Comparison of ENCODE assay signal across 9 mouse cellular contexts in the genomic region with DNA sequence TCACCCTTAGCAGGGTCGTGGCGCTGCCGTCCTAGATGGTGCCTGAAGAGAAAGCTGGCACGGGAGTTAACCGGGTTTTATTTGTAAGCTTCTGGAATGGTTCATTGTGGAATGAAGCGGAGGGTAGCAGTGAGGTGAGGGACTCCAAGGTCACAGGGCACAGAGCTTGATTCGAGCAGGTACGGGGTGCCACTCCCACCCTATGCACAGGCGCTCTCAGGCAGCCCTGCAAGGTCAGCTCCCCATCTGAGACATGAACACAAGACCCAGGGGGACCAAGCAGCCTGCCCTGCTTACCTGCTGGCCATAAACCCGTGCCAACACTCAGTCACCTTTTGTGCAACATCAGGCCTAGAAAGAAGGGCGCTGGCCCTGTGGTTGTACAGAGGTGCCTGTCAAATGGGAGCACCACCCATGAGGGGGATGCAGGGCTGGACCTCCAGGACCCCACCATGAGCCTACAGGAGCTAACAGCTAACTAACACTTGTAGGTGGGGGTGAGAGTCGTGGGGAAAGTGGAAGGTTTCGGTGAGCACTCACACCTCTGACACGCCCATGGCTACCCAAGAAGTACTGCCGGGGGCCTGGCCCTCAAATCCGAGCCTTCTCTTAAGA. TPM values are rescaled to one million over a fixed set of nuclear protein-coding genes. Genes with fewer than 3 reads are reported as not detected.
A peak's percentile ranks its signal among the peaks of the same experiment; 100 is the strongest.
DNase-seq lines count a peak whose midpoint lies in the region; ATAC-seq and TF ChIP-seq lines count a peak whose summit lies in the region.
"Had no signal": no experiment of that assay in that cellular context is flagged by ENCODE, and none has a peak within 500 bp of the region (broad histone marks: within the 10 kb centered on the region; RNA-seq: fewer than 3 reads in every experiment).

No protein-coding gene starts in this region.

- peak overlapping the region; percentile 99 for H3K4me3 ChIP-seq in forebrain, embryonic 10.5 days
- H3K4me3 ChIP-seq in hindbrain, embryonic 11.5 days (ENCODE audit: low read depth, low read length) = peak overlapping the region; percentile 100
- H3K4me3 ChIP-seq in limb, embryonic 14.5 days (replicated peaks; ENCODE audit: low read length) = peak overlapping the region; percentile 100
- peak overlapping the region; percentile 100 for H3K4me3 ChIP-seq in neural tube, embryonic 14.5 days (ENCODE audit: low read depth, low read length)

- ATAC-seq in hindbrain, embryonic 11.5 days (ENCODE audit: low FRiP score) = no peak; the same call in 1 of the 2 replicates
- ATAC-seq in limb, embryonic 14.5 days (ENCODE audit: low FRiP score, low read depth) = no peak; the same call in 1 of the 2 replicates
- ATAC-seq in neural tube, embryonic 14.5 days (ENCODE audit: low read depth) = peak; percentile 1; the same call in 1 of the 2 replicates

- intact Hi-C loops in left cerebral cortex, postnatal 14 days (cut with DNase I) = loop anchor here (2.0 kb wide), 1 partner anchor 115 kb away; no protein-coding TSS in a partner anchor

- 5% methylated on average over 16 of the region's 16 CpGs for WGBS in forebrain, embryonic 10.5 days
- WGBS in hindbrain, embryonic 11.5 days = under 1% methylated on average over 16 of the region's 16 CpGs
- 0% methylated on average over 16 of the region's 16 CpGs for WGBS in limb, embryonic 14.5 days
- WGBS in neural tube, embryonic 14.5 days = 7% methylated on average over 16 of the region's 16 CpGs

- peaks cover 25% of the 10 kb centered on the region for H3K36me3 ChIP-seq in forebrain, embryonic 10.5 days (replicated peaks)
- H3K36me3 ChIP-seq in hindbrain, embryonic 11.5 days (ENCODE audit: control insufficient read depth, insufficient read depth, low read length) = 0 out of 2 replicates have a peak, but pooled peaks cover 6% of the 10 kb centered on the region
- H3K36me3 ChIP-seq in limb, embryonic 14.5 days (ENCODE audit: control insufficient read depth, insufficient read depth, low read length) = peaks cover 22% of the 10 kb centered on the region
- H3K36me3 ChIP-seq in neural tube, embryonic 14.5 days (ENCODE audit: control insufficient read depth, insufficient read depth, low read length) = peaks cover 9% of the 10 kb centered on the region

- DNase-seq in left cerebral cortex, postnatal 14 days (ENCODE audit: low spot score in 2 of 2) = peak; percentile 31 to 63
- DNase-seq in left cerebral cortex, adult 8-10 months (ENCODE audit: low spot score in 2 of 2) = no peak
- DNase-seq in adrenal gland, adult 2 months = peak; percentile 73
- no peak for DNase-seq in forebrain, embryonic 10.5 days (ENCODE audit: extremely low spot score, low spot score)
- DNase-seq in hindbrain, embryonic 11.5 days (ENCODE audit: low spot score) = no peak
- DNase-seq in limb, embryonic 14.5 days (ENCODE audit: low spot score) = no peak
- no peak for DNase-seq in embryo, embryonic 11 days

- peaks cover 8% of the 10 kb centered on the region; the same call in 1 of the 2 replicates for H3K27me3 ChIP-seq in forebrain, embryonic 10.5 days (ENCODE audit: poor library complexity, severe bottlenecking)
- no peaks in the 10 kb centered on the region for H3K27me3 ChIP-seq in hindbrain, embryonic 11.5 days (ENCODE audit: control insufficient read depth, insufficient read depth, low read length)
- no peaks in the 10 kb centered on the region for H3K27me3 ChIP-seq in limb, embryonic 14.5 days (ENCODE audit: control insufficient read depth, insufficient read depth, low read length)
- H3K27me3 ChIP-seq in neural tube, embryonic 14.5 days (ENCODE audit: control insufficient read depth, insufficient read depth, low read length) = no peaks in the 10 kb centered on the region

- peak overlapping the region; percentile 99 for H3K4me2 ChIP-seq in hindbrain, embryonic 11.5 days (replicated peaks; ENCODE audit: low read depth, low read length)
- H3K4me2 ChIP-seq in limb, embryonic 14.5 days (replicated peaks; ENCODE audit: low read depth, low read length, severe bottlenecking) = peak overlapping the region; percentile 93
- peak overlapping the region; percentile 98 for H3K4me2 ChIP-seq in neural tube, embryonic 14.5 days (ENCODE audit: low read depth, low read length)

- H3K27ac ChIP-seq in forebrain, embryonic 10.5 days = peak overlapping the region; percentile 100
- peak overlapping the region; percentile 99 for H3K27ac ChIP-seq in hindbrain, embryonic 11.5 days (ENCODE audit: low read depth, low read length)
- H3K27ac ChIP-seq in limb, embryonic 14.5 days (replicated peaks; ENCODE audit: low read depth, low read length) = peak overlapping the region; percentile 98
- peak overlapping the region; percentile 100 for H3K27ac ChIP-seq in neural tube, embryonic 14.5 days (ENCODE audit: low read depth, low read length)

- H3K4me1 ChIP-seq in forebrain, embryonic 10.5 days = peaks cover 61% of the 10 kb centered on the region
- peaks cover 13% of the 10 kb centered on the region for H3K4me1 ChIP-seq in hindbrain, embryonic 11.5 days (replicated peaks; ENCODE audit: control insufficient read depth, insufficient read depth, low read length)
- peaks cover 23% of the 10 kb centered on the region for H3K4me1 ChIP-seq in limb, embryonic 14.5 days (ENCODE audit: control insufficient read depth, insufficient read depth, low read length)
- H3K4me1 ChIP-seq in neural tube, embryonic 14.5 days (ENCODE audit: control insufficient read depth, insufficient read depth, low read length) = peaks cover 33% of the 10 kb centered on the region

- H3K9ac ChIP-seq in hindbrain, embryonic 11.5 days (ENCODE audit: low read depth, low read length) = peak overlapping the region; percentile 100
- H3K9ac ChIP-seq in limb, embryonic 14.5 days (ENCODE audit: low read depth, low read length, severe bottlenecking) = peak overlapping the region; percentile 100
- H3K9ac ChIP-seq in neural tube, embryonic 14.5 days (replicated peaks; ENCODE audit: low read depth, low read length) = peak overlapping the region; percentile 100

- TF ChIP-seq POLR2A in limb, embryonic 14.5 days (IDR thresholded peaks at IDR 0.05; ENCODE audit: borderline replicate concordance, extremely low read depth, insufficient read depth, insufficient read length) = no peak

- H3K9me3 ChIP-seq in forebrain, embryonic 10.5 days = no peaks in the 10 kb centered on the region
- no peaks in the 10 kb centered on the region for H3K9me3 ChIP-seq in hindbrain, embryonic 11.5 days (ENCODE audit: control insufficient read depth, low read length)
- H3K9me3 ChIP-seq in limb, embryonic 14.5 days (ENCODE audit: control insufficient read depth, low read length) = no peaks in the 10 kb centered on the region
- no peaks in the 10 kb centered on the region for H3K9me3 ChIP-seq in neural tube, embryonic 14.5 days (ENCODE audit: control insufficient read depth, low read length)

RNA-seq across cellular contexts. Expression of gene Actg1, which starts 1.1 kb away (rescaled TPM):
- 1,000 to 10,000 TPM; 1,748 to 1,778 TPM for total RNA-seq in left cerebral cortex, postnatal 14 days (2021)
- 1,000 to 10,000 TPM; 1,267 to 1,347 (median 1,329) TPM for total RNA-seq in left cerebral cortex, adult 8-10 months (2022)
- total RNA-seq in adrenal gland, adult 2 months (2021) = 1,000 to 10,000 TPM in 1 of 2 experiments, 100 to 1,000 TPM in 1; 913 to 1,618 TPM
- polyA plus RNA-seq in adrenal gland, adult 2 months (2012; rRNA removed) = 531 and 632 TPM in 2 replicates
- polyA plus RNA-seq in forebrain, embryonic 10.5 days (2016; fragmentation: Nextera tagmentation; extraction: Ambion mirVana) = 2,559 and 2,733 TPM in 2 replicates
- 3,592 and 3,665 TPM in 2 replicates for polyA plus RNA-seq in hindbrain, embryonic 11.5 days (2014; fragmentation: Nextera tagmentation; extraction: Ambion mirVana)
- 1,359 and 1,631 TPM in 2 replicates for polyA plus RNA-seq in limb, embryonic 14.5 days (2012; rRNA removed)
- polyA plus RNA-seq in limb, embryonic 14.5 days (2014; fragmentation: Nextera tagmentation; extraction: Ambion mirVana) = 2,223 and 2,513 TPM in 2 replicates
- polyA plus RNA-seq in neural tube, embryonic 14.5 days (2014; fragmentation: Nextera tagmentation; extraction: Ambion mirVana) = 4,176 and 4,177 TPM in 2 replicates

RNA-seq across cellular contexts. Expression of gene Fscn2, which starts 11.9 kb away (rescaled TPM):
- total RNA-seq in left cerebral cortex, postnatal 14 days (2021) = under 1 TPM in 1 of 2 experiments, not detected in 1; 0.80 TPM
- total RNA-seq in left cerebral cortex, adult 8-10 months (2022) = 1 to 10 TPM in 1 of 4 experiments, under 1 TPM in 1, not detected in 2; 0.37 to 1.2 TPM
- total RNA-seq in adrenal gland, adult 2 months (2021) = under 1 TPM; 0.17 to 0.58 TPM
- polyA plus RNA-seq in adrenal gland, adult 2 months (2012; rRNA removed) = 0.16 and 0.22 TPM in 2 replicates
- polyA plus RNA-seq in forebrain, embryonic 10.5 days (2016; fragmentation: Nextera tagmentation; extraction: Ambion mirVana) = 0.32 TPM in 1 of 2 replicates, not detected in the other
- polyA plus RNA-seq in hindbrain, embryonic 11.5 days (2014; fragmentation: Nextera tagmentation; extraction: Ambion mirVana) = 1.1 and 1.5 TPM in 2 replicates
- polyA plus RNA-seq in limb, embryonic 14.5 days (2012; rRNA removed) = 0.32 and 0.36 TPM in 2 replicates
- 0.88 and 1.6 TPM in 2 replicates for polyA plus RNA-seq in limb, embryonic 14.5 days (2014; fragmentation: Nextera tagmentation; extraction: Ambion mirVana)
- 0.63 and 1.7 TPM in 2 replicates for polyA plus RNA-seq in neural tube, embryonic 14.5 days (2014; fragmentation: Nextera tagmentation; extraction: Ambion mirVana)
- total RNA-seq: common myeloid progenitor, adult 5-6 weeks had no signal

RNA-seq across cellular contexts. Expression of gene Faap100, which starts 29.1 kb away (rescaled TPM):
- total RNA-seq in left cerebral cortex, postnatal 14 days (2021) = 10 to 100 TPM; 30.4 to 35.9 TPM
- total RNA-seq in left cerebral cortex, adult 8-10 months (2022) = 10 to 100 TPM; 14.0 to 17.2 (median 14.9) TPM
- 10 to 100 TPM; 17.6 to 24.1 TPM for total RNA-seq in adrenal gland, adult 2 months (2021)
- polyA plus RNA-seq in adrenal gland, adult 2 months (2012; rRNA removed) = 192 and 223 TPM in 2 replicates
- polyA plus RNA-seq in forebrain, embryonic 10.5 days (2016; fragmentation: Nextera tagmentation; extraction: Ambion mirVana) = 33.8 and 36.0 TPM in 2 replicates
- 27.8 and 33.6 TPM in 2 replicates for polyA plus RNA-seq in hindbrain, embryonic 11.5 days (2014; fragmentation: Nextera tagmentation; extraction: Ambion mirVana)
- polyA plus RNA-seq in limb, embryonic 14.5 days (2012; rRNA removed) = 45.0 and 64.7 TPM in 2 replicates
- 33.9 and 42.0 TPM in 2 replicates for polyA plus RNA-seq in limb, embryonic 14.5 days (2014; fragmentation: Nextera tagmentation; extraction: Ambion mirVana)
- polyA plus RNA-seq in neural tube, embryonic 14.5 days (2014; fragmentation: Nextera tagmentation; extraction: Ambion mirVana) = 74.8 and 86.8 TPM in 2 replicates

Comparison
In these comparisons a context has a peak if more than half of its experiments do, and no peak if none do; other contexts are left out.
1. DNase-seq: peak in left cerebral cortex, postnatal 14 days (2 of 2) and adrenal gland, adult 2 months (single experiment); none in left cerebral cortex, adult 8-10 months (0 of 2), forebrain, embryonic 10.5 days (single experiment), hindbrain, embryonic 11.5 days (single experiment), limb, embryonic 14.5 days (single experiment) and embryo, embryonic 11 days (single experiment).
2. Peak in every context shown above with its lines, with median percentiles within 50 percentile points of each other: H3K27ac ChIP-seq, H3K4me3 ChIP-seq, H3K4me2 ChIP-seq and H3K9ac ChIP-seq.